Mouse (Mus musculus): Measurements from ENCODE around the gene Acot6. TPM values are rescaled to one million over a fixed set of nuclear protein-coding genes. Genes with fewer than 3 reads are reported as not detected.

Gene Acot6
- polyA plus RNA-seq, 1 experiment from 2014 or later = 1.5 TPM

- H3K9me3 ChIP-seq (ENCODE audit: control insufficient read depth, low read length) = no peaks in the 10 kb centered on the region
- WGBS = 91% methylated on average over 4 of the region's 4 CpGs
- H3K27ac ChIP-seq (ENCODE audit: low read depth, low read length) = no peak overlapping the region
- no peaks in the 10 kb centered on the region for H3K36me3 ChIP-seq (ENCODE audit: control insufficient read depth, insufficient read depth, low read length)
- peaks cover 3% of the 10 kb centered on the region; the same call in 1 of the 2 replicates for H3K4me1 ChIP-seq (replicated peaks; ENCODE audit: control insufficient read depth, insufficient read depth, low read length)
- H3K9ac ChIP-seq (ENCODE audit: low read length) = no peak overlapping the region
- DNase-seq (ENCODE audit: low spot score) = no peak
- no peak overlapping the region for H3K4me3 ChIP-seq (ENCODE audit: low read depth, low read length)
- H3K4me2 ChIP-seq (ENCODE audit: low read depth, low read length, severe bottlenecking) = no peak overlapping the region
- no peaks in the 10 kb centered on the region for H3K27me3 ChIP-seq (ENCODE audit: control insufficient read depth, insufficient read depth, low read length)
- ATAC-seq (replicated peaks; ENCODE audit: low FRiP score) = no peak
Observed at GRCm38 (mm10) chr12:84110814-84111213, 10.4 kb downstream of the Acot6 start.

DNA sequence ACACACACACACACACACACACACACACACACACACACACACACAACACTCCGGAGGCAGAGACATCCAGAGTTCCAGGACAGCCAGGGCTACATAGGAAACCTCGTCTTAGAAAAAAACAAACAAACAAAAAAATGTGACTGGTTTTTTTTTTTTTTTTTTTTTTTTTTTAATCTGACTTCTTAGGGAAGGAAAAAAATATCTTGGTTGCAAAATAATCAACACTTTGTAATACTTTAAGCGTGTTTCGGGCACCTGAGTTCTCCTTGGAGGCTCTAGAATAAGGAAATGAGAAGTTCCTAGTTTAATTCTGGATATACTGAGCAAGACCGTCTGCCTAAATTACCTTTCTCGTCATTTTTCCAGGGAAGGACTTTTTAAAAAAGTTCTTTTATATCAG, 13.2 kb downstream of the Acot6 start:
- ATAC-seq (replicated peaks; ENCODE audit: low FRiP score) (no peak), DNase-seq (ENCODE audit: low spot score) (no peak)
- 60% methylated on average over 6 of the region's 6 CpGs for WGBS
- peak overlapping the region; percentile 31; the same call in 1 of the 2 replicates for H3K9ac ChIP-seq (ENCODE audit: low read length)
- H3K36me3 ChIP-seq (ENCODE audit: control insufficient read depth, insufficient read depth, low read length) = no peaks in the 10 kb centered on the region
- H3K27me3 ChIP-seq (ENCODE audit: control insufficient read depth, insufficient read depth, low read length) = no peaks in the 10 kb centered on the region
- no peaks in the 10 kb centered on the region for H3K9me3 ChIP-seq (ENCODE audit: control insufficient read depth, low read length)
- peaks cover 3% of the 10 kb centered on the region; the same call in 1 of the 2 replicates for H3K4me1 ChIP-seq (replicated peaks; ENCODE audit: control insufficient read depth, insufficient read depth, low read length)
- no peak overlapping the region for H3K27ac ChIP-seq (ENCODE audit: low read depth, low read length)
- peak overlapping the region; percentile 67; the same call in 1 of the 2 replicates for H3K4me2 ChIP-seq (ENCODE audit: low read depth, low read length, severe bottlenecking)
- peak overlapping the region; percentile 83 for H3K4me3 ChIP-seq (ENCODE audit: low read depth, low read length)

GRCm38 (mm10) chr12:84114153-84114994, 13.9 kb downstream of the Acot6 start, which contains the start of gene Dnal1:
Gene Dnal1, plus strand, starts transcription at chr12:84114366.
- peak; percentile 96 for DNase-seq (ENCODE audit: low spot score)
- Histone ChIP-seq H3K36me3 (ENCODE audit: control insufficient read depth, insufficient read depth, low read length) (no peaks in the 10 kb centered on the region), H3K4me1 (replicated peaks; ENCODE audit: control insufficient read depth, insufficient read depth, low read length) (peaks cover 3% of the 10 kb centered on the region; the same call in 1 of the 2 replicates), H3K9ac (ENCODE audit: low read length) (peak within 1 kb of the TSS; percentile 67), H3K4me2 (ENCODE audit: low read depth, low read length, severe bottlenecking) (peak within 1 kb of the TSS; percentile 67), H3K4me3 (ENCODE audit: low read depth, low read length) (peak within 1 kb of the TSS; percentile 83), H3K27ac (ENCODE audit: low read depth, low read length) (0 out of 2 replicates have a peak within 1 kb of the TSS, but pooled peaks have one; percentile 12), H3K9me3 (ENCODE audit: control insufficient read depth, low read length) (no peaks in the 10 kb centered on the region), H3K27me3 (ENCODE audit: control insufficient read depth, insufficient read depth, low read length) (no peaks in the 10 kb centered on the region)
- WGBS = 3% methylated on average over 33 of the region's 35 CpGs
- ATAC-seq (replicated peaks; ENCODE audit: low FRiP score) = peak; percentile 98

- Histone ChIP-seq H3K27ac (ENCODE audit: low read depth, low read length) (no peak overlapping the region), H3K4me3 (ENCODE audit: low read depth, low read length) (no peak overlapping the region), H3K27me3 (ENCODE audit: control insufficient read depth, insufficient read depth, low read length) (no peaks in the 10 kb centered on the region), H3K9ac (ENCODE audit: low read length) (no peak overlapping the region), H3K4me2 (ENCODE audit: low read depth, low read length, severe bottlenecking) (no peak overlapping the region), H3K36me3 (ENCODE audit: control insufficient read depth, insufficient read depth, low read length) (no peaks in the 10 kb centered on the region), H3K9me3 (ENCODE audit: control insufficient read depth, low read length) (no peaks in the 10 kb centered on the region), H3K4me1 (replicated peaks; ENCODE audit: control insufficient read depth, insufficient read depth, low read length) (peaks cover 3% of the 10 kb centered on the region; the same call in 1 of the 2 replicates)
- ATAC-seq (replicated peaks; ENCODE audit: low FRiP score) = no peak
- no peak for DNase-seq (ENCODE audit: low spot score)
- WGBS = 94% methylated on average over 5 of the region's 5 CpGs
Observed at GRCm38 (mm10) chr12:84119584-84119983, 19.1 kb downstream of the Acot6 start.

DNA sequence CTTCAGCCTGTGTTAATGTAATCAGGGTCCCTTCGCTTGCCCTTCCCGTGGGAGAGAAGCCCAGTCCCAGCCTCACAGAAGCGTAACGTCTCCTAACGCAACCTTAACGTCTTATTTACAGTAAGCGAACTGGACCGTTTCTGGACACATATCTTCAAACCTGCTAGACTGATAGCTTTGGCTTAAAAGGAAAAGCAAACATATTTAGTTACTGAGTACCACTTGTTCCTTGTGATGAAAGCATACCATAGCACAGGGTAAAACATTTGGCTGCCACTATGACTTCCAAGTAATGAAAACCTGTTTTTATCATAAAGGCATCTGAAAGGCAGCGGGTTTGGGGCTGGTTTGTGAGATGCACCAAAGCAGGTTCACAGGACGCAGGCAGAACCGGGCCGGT, 25.4 kb downstream of the Acot6 start:
- no peaks in the 10 kb centered on the region for H3K9me3 ChIP-seq (ENCODE audit: control insufficient read depth, low read length)
- 88% methylated on average over 12 of the region's 12 CpGs for WGBS
- H3K27ac ChIP-seq (ENCODE audit: low read depth, low read length) = no peak overlapping the region
- DNase-seq (ENCODE audit: low spot score) (no peak), ATAC-seq (replicated peaks; ENCODE audit: low FRiP score) (no peak)
- no peak overlapping the region for H3K4me2 ChIP-seq (ENCODE audit: low read depth, low read length, severe bottlenecking)
- no peak overlapping the region for H3K4me3 ChIP-seq (ENCODE audit: low read depth, low read length)
- H3K27me3 ChIP-seq (ENCODE audit: control insufficient read depth, insufficient read depth, low read length) = no peaks in the 10 kb centered on the region
- H3K9ac ChIP-seq (ENCODE audit: low read length) = no peak overlapping the region
- no peaks in the 10 kb centered on the region for H3K36me3 ChIP-seq (ENCODE audit: control insufficient read depth, insufficient read depth, low read length)
- H3K4me1 ChIP-seq (replicated peaks; ENCODE audit: control insufficient read depth, insufficient read depth, low read length) = no peaks in the 10 kb centered on the region

DNA sequence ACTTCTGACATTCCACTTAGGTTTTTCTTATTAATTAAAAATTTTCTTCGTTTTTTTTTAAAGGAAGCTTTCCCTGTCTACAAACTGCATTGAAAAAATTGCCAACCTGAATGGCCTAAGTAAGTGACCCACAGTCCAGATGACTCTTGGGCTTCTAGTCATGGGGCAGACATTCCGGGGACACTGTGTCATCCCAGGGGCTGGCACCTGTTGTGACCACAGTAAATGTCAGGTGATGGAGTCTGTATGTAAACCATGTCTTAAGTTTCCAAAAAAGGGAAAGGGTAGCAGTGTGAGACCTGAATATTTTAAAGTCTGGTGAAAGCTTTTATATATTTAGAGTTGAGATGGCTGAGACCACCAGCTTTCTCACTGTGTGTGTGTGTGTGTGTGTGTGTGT, 26.4 kb downstream of the Acot6 start:
- H3K4me1 ChIP-seq (replicated peaks; ENCODE audit: control insufficient read depth, insufficient read depth, low read length) = no peaks in the 10 kb centered on the region
- no peaks in the 10 kb centered on the region for H3K36me3 ChIP-seq (ENCODE audit: control insufficient read depth, insufficient read depth, low read length)
- 81% methylated on average over 2 of the region's 2 CpGs for WGBS
- H3K9ac ChIP-seq (ENCODE audit: low read length) = no peak overlapping the region
- H3K27me3 ChIP-seq (ENCODE audit: control insufficient read depth, insufficient read depth, low read length) = no peaks in the 10 kb centered on the region
- ATAC-seq (replicated peaks; ENCODE audit: low FRiP score) (no peak), DNase-seq (ENCODE audit: low spot score) (no peak)
- H3K9me3 ChIP-seq (ENCODE audit: control insufficient read depth, low read length) = no peaks in the 10 kb centered on the region
- no peak overlapping the region for H3K4me2 ChIP-seq (ENCODE audit: low read depth, low read length, severe bottlenecking)
- no peak overlapping the region for H3K4me3 ChIP-seq (ENCODE audit: low read depth, low read length)
- no peak overlapping the region for H3K27ac ChIP-seq (ENCODE audit: low read depth, low read length)

DNA sequence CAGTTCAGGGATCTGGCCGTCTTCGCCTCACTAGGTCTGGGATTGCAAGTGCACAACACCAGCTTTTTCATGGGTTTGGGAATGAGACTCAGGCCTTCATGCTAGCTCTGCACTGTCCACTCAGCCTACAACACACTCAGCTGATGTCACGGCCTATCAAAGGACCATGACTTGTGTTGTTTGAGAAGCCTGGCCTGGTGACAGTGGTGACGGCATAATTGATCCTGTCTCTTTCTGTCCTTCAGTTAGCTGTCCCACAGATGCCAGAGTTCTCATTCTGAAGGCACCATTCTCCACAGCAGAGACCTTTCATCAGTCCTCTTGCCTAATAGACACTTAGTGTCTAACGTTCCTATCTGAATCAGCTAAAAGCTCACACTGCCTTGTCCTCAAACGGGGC, 28.1 kb downstream of the Acot6 start:
- 90% methylated on average over 6 of the region's 6 CpGs for WGBS
- DNase-seq (ENCODE audit: low spot score) (no peak), ATAC-seq (replicated peaks; ENCODE audit: low FRiP score) (no peak)
- Histone ChIP-seq H3K27me3 (ENCODE audit: control insufficient read depth, insufficient read depth, low read length) (no peaks in the 10 kb centered on the region), H3K4me2 (ENCODE audit: low read depth, low read length, severe bottlenecking) (no peak overlapping the region), H3K4me3 (ENCODE audit: low read depth, low read length) (no peak overlapping the region), H3K27ac (ENCODE audit: low read depth, low read length) (no peak overlapping the region), H3K9ac (ENCODE audit: low read length) (no peak overlapping the region), H3K36me3 (ENCODE audit: control insufficient read depth, insufficient read depth, low read length) (peaks cover 3% of the 10 kb centered on the region; the same call in 1 of the 2 replicates), H3K4me1 (replicated peaks; ENCODE audit: control insufficient read depth, insufficient read depth, low read length) (no peaks in the 10 kb centered on the region), H3K9me3 (ENCODE audit: control insufficient read depth, low read length) (no peaks in the 10 kb centered on the region; the same call in 1 of the 2 replicates)

GRCm38 (mm10) chr12:84129931-84130330, 29.5 kb downstream of the Acot6 start:
- 95% methylated on average over 8 of the region's 8 CpGs for WGBS
- Histone ChIP-seq H3K9ac (ENCODE audit: low read length) (no peak overlapping the region), H3K36me3 (ENCODE audit: control insufficient read depth, insufficient read depth, low read length) (peaks cover 3% of the 10 kb centered on the region; the same call in 1 of the 2 replicates), H3K27me3 (ENCODE audit: control insufficient read depth, insufficient read depth, low read length) (no peaks in the 10 kb centered on the region), H3K4me2 (ENCODE audit: low read depth, low read length, severe bottlenecking) (no peak overlapping the region), H3K27ac (ENCODE audit: low read depth, low read length) (no peak overlapping the region), H3K4me3 (ENCODE audit: low read depth, low read length) (no peak overlapping the region), H3K4me1 (replicated peaks; ENCODE audit: control insufficient read depth, insufficient read depth, low read length) (no peaks in the 10 kb centered on the region), H3K9me3 (ENCODE audit: control insufficient read depth, low read length) (no peaks in the 10 kb centered on the region; the same call in 1 of the 2 replicates)
- DNase-seq (ENCODE audit: low spot score) (no peak), ATAC-seq (replicated peaks; ENCODE audit: low FRiP score) (no peak)
